In genomic region chr8:48843931-48844285, GRCm38 (mm10) we compare ENCODE assay signal across 8 mouse cellular contexts. TPM values are rescaled to one million over a fixed set of nuclear protein-coding genes. Genes with fewer than 3 reads are reported as not detected.
A peak's percentile ranks its signal among the peaks of the same experiment; 100 is the strongest.
DNase-seq lines count a peak whose midpoint lies in the region; ATAC-seq and TF ChIP-seq lines count a peak whose summit lies in the region.

Gene Tenm3 (minus strand): TSS chr8:48843951.

- intact Hi-C loops in heart, adult 2 months (cut with DNase I), result loop anchor here (10.0 kb wide), 1 partner anchor 619 kb away; no protein-coding TSS in a partner anchor
- intact Hi-C loops in heart, postnatal 10 days (cut with DNase I), result loop anchor here (5.0 to 10.0 kb wide), 2 partner anchors 152 to 289 kb away; no protein-coding TSS in a partner anchor

- H3K79me2 ChIP-seq in heart, adult 2 months (replicated peaks; ENCODE audit: control insufficient read depth, insufficient read depth, low read length), result no peaks in the 10 kb centered on the region

- WGBS in heart, adult 2 months, result 2% methylated on average over 19 of the region's 19 CpGs
- WGBS in embryonic facial prominence, embryonic 10.5 days, result under 1% methylated on average over 19 of the region's 19 CpGs
- WGBS in hindbrain, embryonic 12.5 days, result under 1% methylated on average over 19 of the region's 19 CpGs
- under 1% methylated on average over 19 of the region's 19 CpGs for WGBS in stomach, embryonic 15.5 days

- TF ChIP-seq CTCF in heart, adult 2 months (IDR thresholded peaks at IDR 0.05), result no peak
- TF ChIP-seq CTCF in E14TG2a.4 (conservative IDR thresholded peaks at IDR 0.05; ENCODE audit: low read length), result no peak

- TF ChIP-seq EP300 in heart, adult 2 months (IDR thresholded peaks at IDR 0.05; ENCODE audit: insufficient read depth, low read depth, low read length), result no peak

- H3K9ac ChIP-seq in heart, adult 2 months (ENCODE audit: low read depth, low read length), result peak within 1 kb of the TSS; percentile 31; the same call in 1 of the 2 replicates
- peak within 1 kb of the TSS; percentile 86 for H3K9ac ChIP-seq in hindbrain, embryonic 12.5 days
- H3K9ac ChIP-seq in stomach, embryonic 15.5 days, result peak within 1 kb of the TSS; percentile 50

- H3K27me3 ChIP-seq in heart, adult 2 months (ENCODE audit: control insufficient read depth, insufficient read depth, low read length), result peaks cover 6% of the 10 kb centered on the region; the same call in 1 of the 2 replicates
- H3K27me3 ChIP-seq in E14TG2a.4 (ENCODE audit: insufficient read depth, low read length), result peaks cover 62% of the 10 kb centered on the region
- H3K27me3 ChIP-seq in embryonic facial prominence, embryonic 10.5 days (replicated peaks; ENCODE audit: low read depth, poor library complexity, severe bottlenecking), result peaks cover 49% of the 10 kb centered on the region
- H3K27me3 ChIP-seq in hindbrain, embryonic 12.5 days, result peaks cover 38% of the 10 kb centered on the region
- H3K27me3 ChIP-seq in stomach, embryonic 15.5 days (replicated peaks), result 0 out of 2 replicates have a peak, but pooled peaks cover 6% of the 10 kb centered on the region

- peaks cover 22% of the 10 kb centered on the region for H3K9me3 ChIP-seq in E14TG2a.4 (ENCODE audit: low read length)
- no peaks in the 10 kb centered on the region for H3K9me3 ChIP-seq in embryonic facial prominence, embryonic 10.5 days
- no peaks in the 10 kb centered on the region for H3K9me3 ChIP-seq in hindbrain, embryonic 12.5 days (replicated peaks)
- H3K9me3 ChIP-seq in stomach, embryonic 15.5 days, result no peaks in the 10 kb centered on the region

- peak in 1 of 2 experiments; percentile 24 for DNase-seq in heart, adult 2 months
- DNase-seq in heart, postnatal 10 days, result no peak
- DNase-seq in embryonic facial prominence, embryonic 10.5 days (ENCODE audit: low spot score), result peak; percentile 70
- peak; percentile 15 for DNase-seq in liver
- no peak for DNase-seq in right cerebral cortex, postnatal 36 days (ENCODE audit: low spot score in 2 of 2)

- no peak for TF ChIP-seq POLR2A in heart, adult 2 months (IDR thresholded peaks at IDR 0.05; ENCODE audit: insufficient read depth, low read depth, low read length)

- no peaks in the 10 kb centered on the region for H3K36me3 ChIP-seq in heart, adult 2 months (ENCODE audit: control insufficient read depth, insufficient read depth, low read length)
- no peaks in the 10 kb centered on the region for H3K36me3 ChIP-seq in E14TG2a.4 (ENCODE audit: insufficient read depth, low read length)
- no peaks in the 10 kb centered on the region for H3K36me3 ChIP-seq in embryonic facial prominence, embryonic 10.5 days (replicated peaks)
- H3K36me3 ChIP-seq in hindbrain, embryonic 12.5 days, result no peaks in the 10 kb centered on the region
- H3K36me3 ChIP-seq in stomach, embryonic 15.5 days, result no peaks in the 10 kb centered on the region

- peak; percentile 70 for ATAC-seq in hindbrain, embryonic 12.5 days (ENCODE audit: low FRiP score)
- no peak for ATAC-seq in stomach, embryonic 15.5 days (ENCODE audit: insufficient read depth, low FRiP score, low read depth)

- H3K4me2 ChIP-seq in hindbrain, embryonic 12.5 days (replicated peaks), result peak within 1 kb of the TSS; percentile 85
- peak within 1 kb of the TSS; percentile 88 for H3K4me2 ChIP-seq in stomach, embryonic 15.5 days

- no peak within 1 kb of the TSS; the same call in 1 of the 2 replicates for H3K27ac ChIP-seq in heart, adult 2 months
- H3K27ac ChIP-seq in embryonic facial prominence, embryonic 10.5 days (replicated peaks), result peak within 1 kb of the TSS; percentile 93
- H3K27ac ChIP-seq in hindbrain, embryonic 12.5 days, result peak within 1 kb of the TSS; percentile 76
- H3K27ac ChIP-seq in stomach, embryonic 15.5 days, result peak within 1 kb of the TSS; percentile 72

- H3K4me1 ChIP-seq in heart, adult 2 months (ENCODE audit: control insufficient read depth, insufficient read depth, low read length), result no peaks in the 10 kb centered on the region
- peaks cover 23% of the 10 kb centered on the region for H3K4me1 ChIP-seq in E14TG2a.4 (replicated peaks; ENCODE audit: low read depth, low read length)
- peaks cover 49% of the 10 kb centered on the region for H3K4me1 ChIP-seq in embryonic facial prominence, embryonic 10.5 days
- H3K4me1 ChIP-seq in hindbrain, embryonic 12.5 days, result peaks cover 27% of the 10 kb centered on the region
- H3K4me1 ChIP-seq in stomach, embryonic 15.5 days, result peaks cover 11% of the 10 kb centered on the region; the same call in 1 of the 2 replicates

- peak within 1 kb of the TSS; percentile 61 for H3K4me3 ChIP-seq in heart, adult 2 months
- peak within 1 kb of the TSS; percentile 91 for H3K4me3 ChIP-seq in E14TG2a.4 (replicated peaks; ENCODE audit: low read length)
- peak within 1 kb of the TSS; percentile 85 for H3K4me3 ChIP-seq in embryonic facial prominence, embryonic 10.5 days
- peak within 1 kb of the TSS; percentile 77 for H3K4me3 ChIP-seq in hindbrain, embryonic 12.5 days
- H3K4me3 ChIP-seq in stomach, embryonic 15.5 days (replicated peaks), result peak within 1 kb of the TSS; percentile 78

RNA-seq across cellular contexts. Expression of gene Tenm3, which starts in this region (rescaled TPM):
- 1 to 10 TPM; 2.0 to 3.8 TPM for total RNA-seq in heart, adult 2 months (2021)
- 2.2 and 2.5 TPM in 2 replicates for polyA plus RNA-seq in heart, adult 2 months (2012; rRNA removed)
- total RNA-seq in heart, postnatal 10 days (2021), result 1 to 10 TPM; 8.3 to 8.7 TPM
- polyA plus RNA-seq in embryonic facial prominence, embryonic 10.5 days (2016; fragmentation: Nextera tagmentation; extraction: Ambion mirVana), result 44.0 and 48.2 TPM in 2 replicates
- 52.8 and 53.1 TPM in 2 replicates for polyA plus RNA-seq in hindbrain, embryonic 12.5 days (2016; fragmentation: Nextera tagmentation; extraction: Ambion mirVana)
- 14.6 and 16.0 TPM in 2 replicates for polyA plus RNA-seq in stomach, embryonic 15.5 days (2015; fragmentation: Nextera tagmentation; extraction: Ambion mirVana)

Comparison
In these comparisons a context has a peak if more than half of its experiments do, and no peak if none do; other contexts are left out.
1. DNase-seq: peak in embryonic facial prominence, embryonic 10.5 days (single experiment) and liver (single experiment); none in heart, postnatal 10 days (0 of 2) and right cerebral cortex, postnatal 36 days (0 of 2).
2. H3K9ac ChIP-seq: peak in every context shown above with its lines; median percentile 86 in hindbrain, embryonic 12.5 days; 50 in stomach, embryonic 15.5 days; 31 in heart, adult 2 months.
3. Peak in every context shown above with its lines, with median percentiles within 50 percentile points of each other: H3K4me3 ChIP-seq.